Mouse (Mus musculus) G1E (cell line): ENCODE data around the gene Pip5k1b.

ENCODE experiments used
- CTCF ChIP-seq: IDR thresholded peaks from 2 replicates; pipeline ENCODE4 v1.5.1; 2012; ENCODE audit warnings: low read depth, low read length, inconsistent platforms, mixed read lengths
- GATA1 ChIP-seq: IDR thresholded peaks from 2 replicates; pipeline ENCODE4 v1.6.1; 2012; ENCODE audit warnings: borderline replicate concordance, low read length, inconsistent platforms, mixed read lengths
- POLR2AphosphoS5 ChIP-seq: IDR thresholded peaks from 2 replicates; pipeline ENCODE4 v1.6.1; 2012; ENCODE audit warnings: low read depth, low read length, inconsistent platforms; ENCODE audit not compliant: insufficient replicate concordance

DNA sequence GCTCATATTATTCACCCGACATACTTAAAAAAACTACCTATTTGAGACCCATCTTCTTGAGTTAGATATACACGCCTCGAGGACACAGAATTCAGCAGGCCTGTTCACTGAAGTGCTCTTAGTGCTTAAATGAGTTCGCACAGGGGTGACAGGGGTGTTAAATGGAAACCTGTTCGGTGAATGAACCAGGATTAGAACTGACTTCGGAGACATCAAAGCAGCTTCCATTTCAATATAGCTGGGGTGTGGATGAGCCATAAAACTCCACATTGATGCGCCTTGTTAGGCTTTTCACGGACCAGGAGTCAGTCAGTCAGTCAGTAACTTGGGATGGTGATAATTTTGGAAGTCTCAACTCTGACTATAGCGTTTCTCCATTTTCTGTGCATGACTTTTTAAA is 34.5 kb downstream of the Pip5k1b start:
- TF ChIP-seq CTCF (no peak), POLR2AphosphoS5 (no peak), GATA1 (no peak)
